Mouse (Mus musculus): ENCODE measurements around the gene Izumo1r.

DNA sequence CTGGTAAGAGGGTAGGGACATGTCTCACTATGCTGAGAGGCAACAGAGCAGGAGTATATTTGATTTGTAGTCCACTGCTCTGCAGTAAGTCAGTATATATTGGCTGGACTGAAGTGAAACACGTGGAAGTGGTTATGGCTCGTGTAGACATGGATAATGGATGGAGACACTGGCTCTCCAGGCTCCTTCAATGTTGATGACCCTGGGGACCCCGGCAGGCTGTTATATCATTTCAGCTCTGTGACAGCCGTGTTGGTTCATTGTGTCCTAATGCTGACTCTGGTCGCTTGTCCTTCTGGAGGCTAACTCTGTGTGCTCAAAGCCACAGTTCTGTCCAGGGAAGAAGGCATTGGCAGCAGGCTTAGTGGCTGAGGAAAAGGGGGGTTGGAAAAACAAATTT is 47.3 kb upstream of the Izumo1r start:
- no peak for TF ChIP-seq CTCF (IDR thresholded peaks at IDR 0.05; ENCODE audit: low read depth)
- no peak for TF ChIP-seq EP300 (IDR thresholded peaks at IDR 0.05; ENCODE audit: low read depth)
